Mouse (Mus musculus): ENCODE data around the gene Abcc10. TPM values are rescaled to one million over a fixed set of nuclear protein-coding genes. Genes with fewer than 3 reads are reported as not detected.

Gene Abcc10
- polyA plus RNA-seq, 1 experiment from 2014 or later = 7.5 TPM

DNA sequence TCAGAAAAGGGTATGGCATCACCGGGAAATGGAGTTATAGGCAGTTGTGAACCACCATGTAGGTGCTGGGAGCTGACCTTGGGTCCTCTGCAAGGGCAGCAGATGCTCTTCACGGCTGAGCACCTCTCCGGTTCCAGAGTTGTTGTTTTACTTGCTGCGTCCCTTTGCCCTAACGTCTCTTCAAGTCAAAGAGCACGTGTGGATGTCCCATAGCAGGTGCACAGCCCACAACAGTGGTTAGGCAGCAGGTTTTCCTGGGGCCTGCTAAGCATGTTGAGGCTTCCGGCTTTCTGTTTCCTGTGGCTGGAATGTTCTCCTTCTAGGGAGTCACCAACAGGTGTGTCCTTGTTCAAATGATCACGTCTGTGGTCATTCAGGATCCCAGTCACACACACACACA, 44.2 kb downstream of the Abcc10 start:
- 78% methylated on average over 8 of the region's 8 CpGs for WGBS

DNA sequence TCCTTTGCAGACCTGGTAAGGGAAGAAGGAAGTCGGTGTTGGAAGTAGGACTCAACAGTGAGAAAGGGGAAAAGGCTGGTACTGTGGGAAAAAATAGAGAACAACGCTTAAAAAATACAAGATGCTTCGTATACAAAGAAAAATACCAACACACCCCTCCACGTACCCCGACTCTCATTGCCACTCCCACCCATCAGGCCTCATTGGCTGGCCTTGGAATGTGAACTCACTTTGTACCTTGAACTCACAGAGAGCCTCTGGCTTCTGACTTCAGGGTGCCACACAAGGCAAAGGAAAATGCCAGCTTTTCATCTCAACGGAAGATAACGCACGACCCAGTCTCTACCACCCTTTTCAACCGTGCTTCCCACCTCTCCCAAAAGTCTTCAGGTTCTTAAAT, 45.0 kb downstream of the Abcc10 start:
- Histone ChIP-seq H3K27me3 (no peaks in the 10 kb centered on the region), H3K9me3 (no peaks in the 10 kb centered on the region), H3K27ac (no peak overlapping the region), H3K4me1 (peaks cover 44% of the 10 kb centered on the region), H3K4me2 (replicated peaks) (peak overlapping the region; percentile 88), H3K9ac (no peak overlapping the region; the same call in 1 of the 2 replicates), H3K36me3 (peaks cover 29% of the 10 kb centered on the region), H3K4me3 (peak overlapping the region; percentile 68)
- WGBS = 27% methylated on average over 9 of the region's 9 CpGs
- peak; percentile 21; the same call in 1 of the 2 replicates for ATAC-seq (ENCODE audit: low FRiP score, low read depth)

More for the DNA sequence above, 44.2 kb downstream of the Abcc10 start:
- peaks cover 22% of the 10 kb centered on the region for H3K36me3 ChIP-seq
- H3K9ac ChIP-seq = no peak overlapping the region
- H3K4me1 ChIP-seq = peaks cover 39% of the 10 kb centered on the region
- ATAC-seq (ENCODE audit: low FRiP score, low read depth) = no peak
- no peaks in the 10 kb centered on the region for H3K27me3 ChIP-seq
- no peak overlapping the region for H3K27ac ChIP-seq
- no peaks in the 10 kb centered on the region for H3K9me3 ChIP-seq
- H3K4me3 ChIP-seq = no peak overlapping the region
- H3K4me2 ChIP-seq (replicated peaks) = no peak overlapping the region

- H3K27ac ChIP-seq = peak within 1 kb of the TSS; percentile 93
- no peaks in the 10 kb centered on the region for H3K27me3 ChIP-seq
- ATAC-seq (ENCODE audit: low FRiP score, low read depth) = peak; percentile 92
- peaks cover 44% of the 10 kb centered on the region for H3K4me1 ChIP-seq
- H3K4me3 ChIP-seq = peak within 1 kb of the TSS; percentile 68
- peaks cover 31% of the 10 kb centered on the region for H3K36me3 ChIP-seq
- WGBS = under 1% methylated on average over 37 of the region's 37 CpGs
- H3K9ac ChIP-seq = peak within 1 kb of the TSS; percentile 84
- peak within 1 kb of the TSS; percentile 88 for H3K4me2 ChIP-seq (replicated peaks)
- H3K9me3 ChIP-seq = no peaks in the 10 kb centered on the region
Measured at GRCm38 (mm10) chr17:46282483-46283123, 45.5 kb downstream of the Abcc10 start, which contains the start of gene Tjap1. Gene Tjap1 (minus strand): TSS chr17:46283026.

- H3K36me3 ChIP-seq = peaks cover 61% of the 10 kb centered on the region
- H3K4me2 ChIP-seq (replicated peaks) = 0 out of 2 replicates have a peak overlapping the region, but pooled peaks have one; percentile 12
- peak; percentile 8; the same call in 1 of the 2 replicates for ATAC-seq (ENCODE audit: low FRiP score, low read depth)
- H3K9ac ChIP-seq = peak overlapping the region; percentile 50; the same call in 1 of the 2 replicates
- H3K9me3 ChIP-seq = no peaks in the 10 kb centered on the region
- H3K27ac ChIP-seq = peak overlapping the region; percentile 73; the same call in 1 of the 2 replicates
- 68% methylated on average over 12 of the region's 12 CpGs for WGBS
- no peak overlapping the region for H3K4me3 ChIP-seq
- no peaks in the 10 kb centered on the region for H3K27me3 ChIP-seq
- H3K4me1 ChIP-seq = peaks cover 57% of the 10 kb centered on the region
Measured at GRCm38 (mm10) chr17:46278011-46278765, 50.0 kb downstream of the Abcc10 start.

GRCm38 (mm10) chr17:46277586-46277985, 50.6 kb downstream of the Abcc10 start:
- Histone ChIP-seq H3K9ac (peak overlapping the region; percentile 50; the same call in 1 of the 2 replicates), H3K36me3 (peaks cover 66% of the 10 kb centered on the region), H3K27me3 (no peaks in the 10 kb centered on the region), H3K27ac (peak overlapping the region; percentile 67; the same call in 1 of the 2 replicates), H3K4me2 (replicated peaks) (peak overlapping the region; percentile 31; the same call in 1 of the 2 replicates), H3K4me3 (no peak overlapping the region), H3K4me1 (peaks cover 62% of the 10 kb centered on the region), H3K9me3 (no peaks in the 10 kb centered on the region)
- WGBS = 15% methylated on average over 4 of the region's 4 CpGs
- ATAC-seq (ENCODE audit: low FRiP score, low read depth) = peak; percentile 43; the same call in 1 of the 2 replicates

DNA sequence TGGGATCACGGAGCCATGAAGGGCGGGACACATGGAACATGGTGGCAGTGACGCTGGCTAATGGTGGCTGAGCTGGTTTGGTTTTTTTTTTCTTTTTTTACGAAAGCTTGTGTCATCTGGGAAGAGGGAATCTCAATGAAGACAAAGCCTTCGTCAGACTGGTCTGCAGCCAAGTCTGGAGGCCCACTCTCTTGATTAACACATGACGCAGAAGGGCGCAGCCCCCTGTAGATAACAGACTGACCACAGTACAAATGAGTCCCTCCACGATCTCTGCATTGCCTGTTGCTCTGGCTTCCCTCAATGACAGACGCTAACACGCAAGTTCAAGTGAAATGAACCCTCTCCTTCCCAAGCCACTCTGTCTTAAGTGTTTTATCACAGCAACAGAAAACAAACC, 52.6 kb downstream of the Abcc10 start:
- Histone ChIP-seq H3K27ac (no peak overlapping the region), H3K4me1 (peaks cover 49% of the 10 kb centered on the region), H3K4me3 (no peak overlapping the region), H3K36me3 (peaks cover 79% of the 10 kb centered on the region), H3K4me2 (replicated peaks) (no peak overlapping the region), H3K9ac (no peak overlapping the region), H3K27me3 (no peaks in the 10 kb centered on the region), H3K9me3 (no peaks in the 10 kb centered on the region)
- ATAC-seq (ENCODE audit: low FRiP score, low read depth) = no peak
- 91% methylated on average over 10 of the region's 10 CpGs for WGBS

- Histone ChIP-seq H3K4me3 (no peak overlapping the region), H3K4me2 (replicated peaks) (no peak overlapping the region), H3K36me3 (peaks cover 79% of the 10 kb centered on the region), H3K4me1 (peaks cover 49% of the 10 kb centered on the region), H3K27ac (no peak overlapping the region), H3K9ac (no peak overlapping the region), H3K9me3 (no peaks in the 10 kb centered on the region), H3K27me3 (no peaks in the 10 kb centered on the region)
- 77% methylated on average over 6 of the region's 6 CpGs for WGBS
- ATAC-seq (ENCODE audit: low FRiP score, low read depth) = no peak
Measured at GRCm38 (mm10) chr17:46275034-46275433, 53.1 kb downstream of the Abcc10 start.

DNA sequence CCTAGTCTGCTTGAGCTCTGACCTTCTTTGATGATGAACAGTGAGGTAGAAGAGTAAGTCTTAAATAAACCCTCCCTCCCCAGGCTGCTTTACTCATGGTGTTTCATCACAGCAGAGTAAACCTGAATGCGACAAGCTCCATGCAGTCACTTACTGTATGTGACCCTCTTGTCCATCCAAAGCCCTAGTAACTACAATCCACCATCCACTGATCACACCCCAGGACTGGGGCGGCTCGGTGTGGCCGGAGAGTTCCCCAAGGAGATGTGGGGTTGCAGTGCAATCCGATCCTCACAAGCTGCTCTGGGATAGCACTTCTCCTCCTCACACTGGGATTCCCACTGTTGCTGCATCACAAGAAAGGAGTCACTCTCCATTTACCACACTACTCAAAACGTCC, 53.7 kb downstream of the Abcc10 start:
- Histone ChIP-seq H3K27ac (peak overlapping the region; percentile 44; the same call in 1 of the 2 replicates), H3K4me3 (no peak overlapping the region), H3K27me3 (no peaks in the 10 kb centered on the region), H3K9me3 (no peaks in the 10 kb centered on the region), H3K9ac (0 out of 2 replicates have a peak overlapping the region, but pooled peaks have one; percentile 55), H3K36me3 (peaks cover 79% of the 10 kb centered on the region), H3K4me2 (replicated peaks) (no peak overlapping the region), H3K4me1 (peaks cover 49% of the 10 kb centered on the region)
- 71% methylated on average over 6 of the region's 6 CpGs for WGBS
- no peak for ATAC-seq (ENCODE audit: low FRiP score, low read depth)

GRCm38 (mm10) chr17:46273803-46274236, 54.3 kb downstream of the Abcc10 start:
- no peaks in the 10 kb centered on the region for H3K27me3 ChIP-seq
- H3K36me3 ChIP-seq = peaks cover 79% of the 10 kb centered on the region
- H3K4me2 ChIP-seq (replicated peaks) = no peak overlapping the region
- peaks cover 45% of the 10 kb centered on the region for H3K4me1 ChIP-seq
- WGBS = 39% methylated on average over 1 of the region's 1 CpGs
- H3K9ac ChIP-seq = no peak overlapping the region
- 0 out of 2 replicates have a peak, but pooled peaks have one; percentile 7 for ATAC-seq (ENCODE audit: low FRiP score, low read depth)
- H3K27ac ChIP-seq = peak overlapping the region; percentile 44
- no peaks in the 10 kb centered on the region for H3K9me3 ChIP-seq
- H3K4me3 ChIP-seq = no peak overlapping the region

GRCm38 (mm10) chr17:46272675-46273074, 55.5 kb downstream of the Abcc10 start:
- H3K36me3 ChIP-seq = peaks cover 78% of the 10 kb centered on the region
- no peak overlapping the region for H3K4me2 ChIP-seq (replicated peaks)
- no peak overlapping the region for H3K27ac ChIP-seq
- no peaks in the 10 kb centered on the region for H3K27me3 ChIP-seq
- no peak overlapping the region for H3K4me3 ChIP-seq
- no peaks in the 10 kb centered on the region for H3K9me3 ChIP-seq
- peaks cover 34% of the 10 kb centered on the region for H3K4me1 ChIP-seq
- no peak for ATAC-seq (ENCODE audit: low FRiP score, low read depth)
- no peak overlapping the region for H3K9ac ChIP-seq
- WGBS = 88% methylated on average over 5 of the region's 5 CpGs

DNA sequence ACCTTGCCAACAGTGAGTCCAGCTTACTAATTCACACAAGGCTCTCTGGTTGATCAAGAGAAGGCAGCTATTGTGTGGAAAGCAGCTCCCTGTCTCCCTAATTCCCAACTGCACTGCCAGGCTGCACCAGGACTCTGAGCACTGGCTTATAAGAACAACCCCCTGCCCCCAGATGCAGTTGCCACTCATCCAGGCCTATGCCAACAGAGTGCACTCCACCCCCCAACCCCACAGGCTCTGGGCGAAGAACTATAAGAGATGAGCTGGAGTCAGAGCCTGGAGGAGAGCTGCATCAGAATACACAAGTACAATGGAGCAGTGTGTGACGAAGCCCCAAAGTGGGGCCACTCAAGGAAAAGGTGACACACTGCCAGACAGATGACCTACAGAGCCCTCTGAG, 56.1 kb downstream of the Abcc10 start:
- H3K27ac ChIP-seq = no peak overlapping the region
- no peaks in the 10 kb centered on the region for H3K9me3 ChIP-seq
- H3K36me3 ChIP-seq = peaks cover 83% of the 10 kb centered on the region
- H3K4me1 ChIP-seq = peaks cover 28% of the 10 kb centered on the region
- no peaks in the 10 kb centered on the region for H3K27me3 ChIP-seq
- WGBS = 92% methylated on average over 2 of the region's 2 CpGs
- no peak overlapping the region for H3K4me3 ChIP-seq
- ATAC-seq (ENCODE audit: low FRiP score, low read depth) = no peak
- H3K4me2 ChIP-seq (replicated peaks) = no peak overlapping the region
- peak overlapping the region; percentile 31; the same call in 1 of the 2 replicates for H3K9ac ChIP-seq
